Mouse (Mus musculus): ENCODE measurements at regions not wholly inside any gene's neighbourhood (a gene's known extent, or its start where the extent isn't known, plus 50 kb on each side); places are given as distances from the start of the nearest gene placed in this dataset.
A peak's percentile ranks its signal among the peaks of the same experiment; 100 is the strongest.

DNA sequence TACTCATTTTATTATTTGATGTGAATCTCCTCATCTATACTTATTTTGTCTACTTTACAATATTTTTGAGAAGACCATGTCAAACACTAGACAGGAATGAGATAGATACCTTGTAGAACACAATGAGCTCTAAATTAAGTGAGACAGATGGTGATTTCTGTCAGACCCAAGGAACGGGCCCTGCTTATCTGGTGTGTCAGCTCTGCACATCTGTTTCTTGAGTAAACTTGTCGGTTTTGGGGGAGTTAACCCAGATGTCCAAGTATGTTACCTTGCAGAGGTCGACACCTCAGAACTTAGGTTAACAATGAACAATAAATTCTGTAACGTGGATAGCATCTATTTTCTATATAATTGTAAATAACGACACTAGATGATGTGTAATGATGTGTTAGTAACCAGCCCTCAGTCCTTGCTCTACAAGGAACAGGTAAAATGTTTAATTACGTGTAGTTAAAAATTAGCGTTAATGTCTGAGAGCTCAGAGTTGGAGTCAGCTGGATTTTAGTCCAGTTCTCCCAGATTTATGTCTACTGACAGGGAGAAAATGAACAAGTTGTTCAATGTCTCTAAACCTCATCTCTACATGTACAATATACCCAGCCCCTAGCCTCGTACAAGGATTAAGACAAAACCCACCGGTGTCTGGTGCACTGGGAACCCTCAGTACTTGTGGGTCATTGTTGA, 64.6 kb upstream of the Picalm start:
- ATAC-seq (ENCODE audit: low FRiP score) (no peak), DNase-seq (ENCODE audit: low spot score, missing footprints) (peak; percentile 54)
- Histone ChIP-seq H3K4me2 (no peak overlapping the region), H3K9me3 (ENCODE audit: control insufficient read depth, low read length) (no peaks in the 10 kb centered on the region), H3K36me3 (ENCODE audit: control insufficient read depth, insufficient read depth, low read length) (no peaks in the 10 kb centered on the region), H3K27ac (ENCODE audit: low read depth, low read length) (no peak overlapping the region), H3K9ac (ENCODE audit: low read length) (no peak overlapping the region), H3K27me3 (ENCODE audit: control insufficient read depth, insufficient read depth, low read length) (no peaks in the 10 kb centered on the region), H3K4me3 (ENCODE audit: low read depth, low read length) (no peak overlapping the region), H3K4me1 (ENCODE audit: control insufficient read depth, insufficient read depth, low read length) (no peaks in the 10 kb centered on the region)
- 86% methylated on average over 9 of the region's 9 CpGs for WGBS

GRCm38 (mm10) chr7:90066275-90066674, 63.7 kb upstream of the Picalm start:
- no peaks in the 10 kb centered on the region for H3K36me3 ChIP-seq (ENCODE audit: control insufficient read depth, insufficient read depth, low read length)
- no peak overlapping the region for H3K27ac ChIP-seq (ENCODE audit: low read depth, low read length)
- DNase-seq (ENCODE audit: low spot score, missing footprints): peak; percentile 44
- no peaks in the 10 kb centered on the region for H3K4me1 ChIP-seq (ENCODE audit: control insufficient read depth, insufficient read depth, low read length)
- no peaks in the 10 kb centered on the region for H3K27me3 ChIP-seq (ENCODE audit: control insufficient read depth, insufficient read depth, low read length)
- no peaks in the 10 kb centered on the region for H3K9me3 ChIP-seq (ENCODE audit: control insufficient read depth, low read length)
- no peak overlapping the region for H3K4me2 ChIP-seq
- H3K9ac ChIP-seq (ENCODE audit: low read length): no peak overlapping the region
- no peak for ATAC-seq (ENCODE audit: low FRiP score)
- no peak overlapping the region for H3K4me3 ChIP-seq (ENCODE audit: low read depth, low read length)
- WGBS: 92% methylated on average over 5 of the region's 5 CpGs

- no peak overlapping the region for H3K4me3 ChIP-seq (ENCODE audit: low read depth, low read length)
- DNase-seq (ENCODE audit: low spot score, missing footprints) (peak; percentile 31), ATAC-seq (ENCODE audit: low FRiP score) (no peak)
- H3K4me1 ChIP-seq (ENCODE audit: control insufficient read depth, insufficient read depth, low read length): no peaks in the 10 kb centered on the region
- H3K36me3 ChIP-seq (ENCODE audit: control insufficient read depth, insufficient read depth, low read length): no peaks in the 10 kb centered on the region
- no peaks in the 10 kb centered on the region for H3K27me3 ChIP-seq (ENCODE audit: control insufficient read depth, insufficient read depth, low read length)
- H3K4me2 ChIP-seq: no peak overlapping the region
- H3K9ac ChIP-seq (ENCODE audit: low read length): no peak overlapping the region
- H3K27ac ChIP-seq (ENCODE audit: low read depth, low read length): no peak overlapping the region
- WGBS: 89% methylated on average over 3 of the region's 3 CpGs
- no peaks in the 10 kb centered on the region for H3K9me3 ChIP-seq (ENCODE audit: control insufficient read depth, low read length)
Observed at GRCm38 (mm10) chr7:90067961-90068665, 61.9 kb upstream of the Picalm start.

- H3K9ac ChIP-seq (ENCODE audit: low read length): no peak overlapping the region
- WGBS: 83% methylated on average over 7 of the region's 7 CpGs
- no peaks in the 10 kb centered on the region for H3K9me3 ChIP-seq (ENCODE audit: control insufficient read depth, low read length)
- ATAC-seq (ENCODE audit: low FRiP score) (no peak), DNase-seq (ENCODE audit: low spot score, missing footprints) (peak; percentile 71)
- H3K4me1 ChIP-seq (ENCODE audit: control insufficient read depth, insufficient read depth, low read length): no peaks in the 10 kb centered on the region
- no peaks in the 10 kb centered on the region for H3K36me3 ChIP-seq (ENCODE audit: control insufficient read depth, insufficient read depth, low read length)
- no peak overlapping the region for H3K27ac ChIP-seq (ENCODE audit: low read depth, low read length)
- H3K4me3 ChIP-seq (ENCODE audit: low read depth, low read length): no peak overlapping the region
- H3K27me3 ChIP-seq (ENCODE audit: control insufficient read depth, insufficient read depth, low read length): no peaks in the 10 kb centered on the region
- H3K4me2 ChIP-seq: no peak overlapping the region
Observed at GRCm38 (mm10) chr7:90070267-90070666, 59.7 kb upstream of the Picalm start.

DNA sequence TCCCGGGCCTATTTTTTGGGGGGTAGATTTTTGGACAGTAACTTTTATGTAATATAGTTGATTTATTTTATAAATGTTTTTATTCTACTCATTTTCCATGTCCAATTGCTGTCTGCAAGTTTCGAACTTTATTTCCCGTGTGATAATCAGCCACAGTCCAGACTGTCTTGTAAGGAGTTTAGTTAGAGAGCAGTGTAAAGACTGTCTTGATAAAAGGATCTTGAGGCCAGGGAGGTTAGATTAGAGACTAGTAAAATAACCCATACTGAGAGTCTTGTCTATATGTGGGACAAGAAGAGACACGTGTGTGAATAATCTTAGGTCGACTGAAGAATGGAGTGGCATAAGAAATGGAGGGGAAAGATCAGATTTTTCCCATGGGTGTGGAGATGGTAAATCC, 56.1 kb upstream of the Picalm start:
- H3K36me3 ChIP-seq (ENCODE audit: control insufficient read depth, insufficient read depth, low read length): no peaks in the 10 kb centered on the region
- no peaks in the 10 kb centered on the region for H3K4me1 ChIP-seq (ENCODE audit: control insufficient read depth, insufficient read depth, low read length)
- no peak overlapping the region for H3K4me3 ChIP-seq (ENCODE audit: low read depth, low read length)
- H3K4me2 ChIP-seq: no peak overlapping the region
- no peaks in the 10 kb centered on the region for H3K9me3 ChIP-seq (ENCODE audit: control insufficient read depth, low read length)
- no peaks in the 10 kb centered on the region for H3K27me3 ChIP-seq (ENCODE audit: control insufficient read depth, insufficient read depth, low read length)
- DNase-seq (ENCODE audit: low spot score, missing footprints) (no peak), ATAC-seq (ENCODE audit: low FRiP score) (no peak)
- H3K27ac ChIP-seq (ENCODE audit: low read depth, low read length): no peak overlapping the region
- 87% methylated on average over 5 of the region's 5 CpGs for WGBS
- no peak overlapping the region for H3K9ac ChIP-seq (ENCODE audit: low read length)

- Histone ChIP-seq H3K4me1 (ENCODE audit: control insufficient read depth, insufficient read depth, low read length) (no peaks in the 10 kb centered on the region), H3K4me2 (no peak overlapping the region), H3K27me3 (ENCODE audit: control insufficient read depth, insufficient read depth, low read length) (no peaks in the 10 kb centered on the region), H3K36me3 (ENCODE audit: control insufficient read depth, insufficient read depth, low read length) (no peaks in the 10 kb centered on the region), H3K9me3 (ENCODE audit: control insufficient read depth, low read length) (no peaks in the 10 kb centered on the region), H3K9ac (ENCODE audit: low read length) (no peak overlapping the region), H3K27ac (ENCODE audit: low read depth, low read length) (no peak overlapping the region), H3K4me3 (ENCODE audit: low read depth, low read length) (no peak overlapping the region)
- 84% methylated on average over 2 of the region's 2 CpGs for WGBS
- no peak for ATAC-seq (ENCODE audit: low FRiP score)
- DNase-seq (ENCODE audit: low spot score, missing footprints): peak; percentile 33
Observed at GRCm38 (mm10) chr7:90074592-90074991, 55.4 kb upstream of the Picalm start.

- H3K36me3 ChIP-seq (ENCODE audit: control insufficient read depth, insufficient read depth, low read length): no peaks in the 10 kb centered on the region
- DNase-seq (ENCODE audit: low spot score, missing footprints) (peak; percentile 61), ATAC-seq (ENCODE audit: low FRiP score) (no peak)
- H3K9ac ChIP-seq (ENCODE audit: low read length): no peak overlapping the region
- no peak overlapping the region for H3K4me3 ChIP-seq (ENCODE audit: low read depth, low read length)
- H3K27me3 ChIP-seq (ENCODE audit: control insufficient read depth, insufficient read depth, low read length): no peaks in the 10 kb centered on the region
- H3K9me3 ChIP-seq (ENCODE audit: control insufficient read depth, low read length): no peaks in the 10 kb centered on the region
- WGBS: 84% methylated on average over 2 of the region's 2 CpGs
- no peaks in the 10 kb centered on the region for H3K4me1 ChIP-seq (ENCODE audit: control insufficient read depth, insufficient read depth, low read length)
- no peak overlapping the region for H3K4me2 ChIP-seq
- H3K27ac ChIP-seq (ENCODE audit: low read depth, low read length): no peak overlapping the region
Observed at GRCm38 (mm10) chr7:90077565-90077964, 52.4 kb upstream of the Picalm start.

DNA sequence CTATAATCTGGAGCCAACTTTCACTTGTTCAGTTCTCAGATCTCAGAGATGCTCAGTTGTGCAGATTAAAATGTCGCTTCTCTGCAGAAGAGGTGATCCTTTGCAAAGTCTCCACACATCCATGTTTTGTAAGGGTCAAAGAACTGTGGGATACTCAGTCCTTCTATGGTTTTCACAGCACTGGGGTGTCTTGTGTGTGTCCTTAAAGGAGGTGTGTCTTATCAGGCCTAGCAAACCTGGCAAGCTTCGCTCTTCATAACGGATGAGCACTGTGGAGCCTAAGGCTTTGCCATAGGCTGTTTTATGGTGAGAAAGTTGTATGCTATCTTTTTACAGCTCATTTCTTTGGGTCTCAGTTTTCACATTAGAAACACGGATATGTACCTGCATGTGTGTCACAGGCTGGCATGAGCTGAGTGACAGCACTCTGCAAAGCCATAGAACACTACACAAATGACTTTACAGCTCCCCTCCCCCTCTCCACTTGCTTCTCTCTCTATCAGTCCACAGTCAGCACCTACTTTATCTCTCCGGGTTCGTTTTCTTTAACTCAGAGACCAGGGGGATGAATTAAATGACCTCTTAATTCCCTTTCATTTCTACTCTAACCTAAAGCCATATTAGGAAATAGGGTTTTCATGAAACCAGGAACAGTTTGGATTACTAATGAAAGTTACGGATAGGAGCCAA, 49.8 kb upstream of the Picalm start:
- peak; percentile 51 for DNase-seq (ENCODE audit: low spot score, missing footprints)
- Histone ChIP-seq H3K27me3 (ENCODE audit: control insufficient read depth, insufficient read depth, low read length) (no peaks in the 10 kb centered on the region), H3K4me3 (ENCODE audit: low read depth, low read length) (no peak overlapping the region), H3K36me3 (ENCODE audit: control insufficient read depth, insufficient read depth, low read length) (no peaks in the 10 kb centered on the region), H3K27ac (ENCODE audit: low read depth, low read length) (no peak overlapping the region), H3K4me1 (ENCODE audit: control insufficient read depth, insufficient read depth, low read length) (no peaks in the 10 kb centered on the region), H3K4me2 (no peak overlapping the region), H3K9ac (ENCODE audit: low read length) (no peak overlapping the region), H3K9me3 (ENCODE audit: control insufficient read depth, low read length) (no peaks in the 10 kb centered on the region)
- 73% methylated on average over 7 of the region's 7 CpGs for WGBS
- ATAC-seq (ENCODE audit: low FRiP score): no peak

All from midbrain, embryonic 11.5 days (tissue).